31 mouse cellular contexts compared by ENCODE assay signal in the genomic region with DNA sequence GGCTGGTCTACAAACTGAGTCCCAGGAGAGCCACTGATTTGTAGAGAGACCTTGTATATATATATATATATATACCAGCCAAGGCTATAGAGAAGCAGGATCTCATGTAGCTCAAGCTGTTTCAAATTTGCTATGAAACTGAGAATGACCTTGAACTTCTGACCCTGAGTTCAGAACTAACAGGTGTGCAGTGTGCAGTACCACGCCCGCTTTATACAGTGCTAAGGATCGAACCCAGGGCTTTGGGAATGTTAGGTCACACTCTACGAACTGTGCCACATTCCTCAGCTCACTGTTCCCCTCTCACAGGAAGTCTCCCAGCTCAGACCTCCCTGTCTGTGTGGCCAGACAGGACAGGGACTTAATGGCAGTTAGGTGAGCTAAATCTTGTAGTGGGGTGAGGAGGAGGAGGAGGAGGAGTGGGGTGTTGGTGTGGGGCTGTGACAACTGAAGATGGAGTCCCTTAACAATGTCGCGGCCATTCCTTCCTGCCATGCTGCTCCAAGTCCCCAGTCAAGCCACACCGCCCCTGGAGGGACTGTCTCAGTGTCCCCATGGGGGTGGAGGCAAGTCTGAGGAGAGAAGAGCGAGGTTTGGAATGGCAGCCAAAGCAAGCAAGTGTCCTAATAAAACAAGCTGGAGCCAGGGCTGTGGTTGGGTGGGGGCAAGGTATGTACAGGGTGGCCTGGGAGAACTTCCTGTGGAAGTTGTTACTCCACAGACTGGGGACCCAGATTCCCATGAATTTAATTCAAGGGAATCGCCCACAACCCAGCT. TPM values are rescaled to one million over a fixed set of nuclear protein-coding genes. Genes with fewer than 3 reads are reported as not detected.
DNase-seq lines count a peak whose midpoint lies in the region; ATAC-seq and TF ChIP-seq lines count a peak whose summit lies in the region.
"Had no signal": no experiment of that assay in that cellular context is flagged by ENCODE, and none has a peak within 500 bp of the region (broad histone marks: within the 10 kb centered on the region; RNA-seq: fewer than 3 reads in every experiment).

No protein-coding gene starts in this region.

- dilution Hi-C loops in CH12.LX (cut with MboI; ENCODE audit: extremely low pct_ligation_motif_present, extremely low pct_unique_long_range_greater_than_20kb, low sequenced_read_pairs): no loop called here

- H3K4me2 ChIP-seq in CH12.LX (ENCODE audit: insufficient read depth, low read depth, poor library complexity, severe bottlenecking): no peak overlapping the region
- peak overlapping the region; percentile 7 for H3K4me2 ChIP-seq in liver, embryonic 11.5 days
- H3K4me2 ChIP-seq in liver, embryonic 16.5 days (ENCODE audit: low read depth, low read length): peak overlapping the region; percentile 50; the same call in 1 of the 2 replicates
- H3K4me2 ChIP-seq in kidney, embryonic 15.5 days: no peak overlapping the region
- H3K4me2 ChIP-seq: embryonic facial prominence, embryonic 12.5 days; forebrain, embryonic 13.5 days; limb, embryonic 15.5 days; lung, embryonic 15.5 days; midbrain, embryonic 12.5 days; neural tube, embryonic 13.5 days had no signal

- TF ChIP-seq POLR2A in CH12.LX (IDR thresholded peaks at IDR 0.05; ENCODE audit: low read depth, low read length): no peak

- peak; percentile 85 for DNase-seq in heart, adult 11 months
- DNase-seq in heart, adult 8-10 months (ENCODE audit: low spot score): no peak
- DNase-seq in CH12.LX (ENCODE audit: extremely low read depth): no peak
- no peak for DNase-seq in liver, embryonic 11.5 days (ENCODE audit: low spot score)
- DNase-seq in lung, postnatal 10 days: no peak
- DNase-seq: adrenal gland, adult 8-10 months; cerebellum, adult 9-10 months; cerebellum, postnatal 36 days; embryo, embryonic 11 days; gastrocnemius, postnatal 10 days; kidney, adult 18-20 months; kidney, postnatal 10 days; layer of hippocampus, postnatal 36 days; lung, postnatal 36 days; right cerebral cortex, postnatal 14 days; thymus, postnatal 4 days had no signal

- no peak overlapping the region for H3K27ac ChIP-seq in CH12.LX (ENCODE audit: insufficient read depth, low read depth)
- no peak overlapping the region for H3K27ac ChIP-seq in liver, embryonic 11.5 days (ENCODE audit: low read depth, low read length)
- H3K27ac ChIP-seq in liver, embryonic 16.5 days (ENCODE audit: low read length): peak overlapping the region; percentile 85
- H3K27ac ChIP-seq in kidney, embryonic 15.5 days: no peak overlapping the region
- H3K27ac ChIP-seq: embryonic facial prominence, embryonic 12.5 days; forebrain, embryonic 13.5 days; limb, embryonic 10.5 days; limb, embryonic 15.5 days; lung, embryonic 15.5 days; midbrain, embryonic 12.5 days; neural tube, embryonic 13.5 days had no signal

- no peaks in the 10 kb centered on the region for H3K79me2 ChIP-seq in CH12.LX (replicated peaks; ENCODE audit: control insufficient read depth, extremely low read depth, insufficient read depth, poor library complexity, severe bottlenecking)

- H3K4me3 ChIP-seq in CH12.LX (replicated peaks in 1 of 3; ENCODE audit: low read depth in 2 of 3, low read length in 2 of 3, poor library complexity in 1 of 3): no peak overlapping the region
- H3K4me3 ChIP-seq in liver, embryonic 11.5 days (ENCODE audit: low read depth, low read length): no peak overlapping the region
- H3K4me3 ChIP-seq in liver, embryonic 16.5 days (ENCODE audit: low read depth, low read length): no peak overlapping the region
- no peak overlapping the region for H3K4me3 ChIP-seq in kidney, embryonic 15.5 days (replicated peaks)
- H3K4me3 ChIP-seq: embryonic facial prominence, embryonic 12.5 days; forebrain, embryonic 13.5 days; limb, embryonic 10.5 days; limb, embryonic 15.5 days; lung, embryonic 15.5 days; midbrain, embryonic 12.5 days; neural tube, embryonic 13.5 days had no signal

- 65% methylated on average over 9 of the region's 9 CpGs for WGBS in liver, embryonic 11.5 days
- 64% methylated on average over 9 of the region's 9 CpGs for WGBS in liver, embryonic 16.5 days (ENCODE audit: insufficient replicate concordance)
- 67% methylated on average over 9 of the region's 9 CpGs for WGBS in kidney, embryonic 15.5 days

- in situ Hi-C loops in CH12.LX (cut with MboI; ENCODE audit: low pct_ligation_motif_present, low pct_unique_long_range_greater_than_20kb, low sequenced_read_pairs): no loop called here

- peaks cover 70% of the 10 kb centered on the region for H3K27me3 ChIP-seq in CH12.LX (replicated peaks)
- H3K27me3 ChIP-seq in liver, embryonic 11.5 days (replicated peaks; ENCODE audit: control insufficient read depth, insufficient read depth, low read length): peaks cover 17% of the 10 kb centered on the region
- H3K27me3 ChIP-seq in liver, embryonic 16.5 days (ENCODE audit: control insufficient read depth, insufficient read depth, low read depth, low read length): no peaks in the 10 kb centered on the region
- peaks cover 7% of the 10 kb centered on the region for H3K27me3 ChIP-seq in kidney, embryonic 15.5 days
- H3K27me3 ChIP-seq: forebrain, embryonic 13.5 days; lung, embryonic 15.5 days had no signal

- no peak for ATAC-seq in liver, embryonic 11.5 days (replicated peaks; ENCODE audit: low FRiP score)
- no peak for ATAC-seq in liver, embryonic 16.5 days (ENCODE audit: low read depth)
- ATAC-seq in kidney, embryonic 15.5 days (replicated peaks; ENCODE audit: low FRiP score): no peak
- ATAC-seq: forebrain, embryonic 13.5 days; hindbrain, embryonic 16.5 days had no signal

- no peak for TF ChIP-seq RAD21 in CH12.LX (IDR thresholded peaks at IDR 0.05; ENCODE audit: low read depth, low read length)

- H3K9me3 ChIP-seq in CH12.LX (replicated peaks; ENCODE audit: low read length): no peaks in the 10 kb centered on the region
- no peaks in the 10 kb centered on the region for H3K9me3 ChIP-seq in liver, embryonic 11.5 days (ENCODE audit: control insufficient read depth, low read length)
- H3K9me3 ChIP-seq in liver, embryonic 16.5 days (replicated peaks; ENCODE audit: control insufficient read depth, low read length): no peaks in the 10 kb centered on the region
- H3K9me3 ChIP-seq in kidney, embryonic 15.5 days (replicated peaks): no peaks in the 10 kb centered on the region
- H3K9me3 ChIP-seq: embryonic facial prominence, embryonic 12.5 days; forebrain, embryonic 13.5 days; limb, embryonic 10.5 days; limb, embryonic 15.5 days; lung, embryonic 15.5 days; midbrain, embryonic 12.5 days; neural tube, embryonic 13.5 days had no signal

- no peaks in the 10 kb centered on the region for H3K36me3 ChIP-seq in CH12.LX (replicated peaks in 1 of 2; ENCODE audit: control insufficient read depth in 1 of 2, insufficient read depth in 1 of 2, low read length in 1 of 2)
- H3K36me3 ChIP-seq in liver, embryonic 11.5 days (ENCODE audit: control insufficient read depth, insufficient read depth, low read length): no peaks in the 10 kb centered on the region
- H3K36me3 ChIP-seq in liver, embryonic 16.5 days (ENCODE audit: control insufficient read depth, insufficient read depth): peaks cover 5% of the 10 kb centered on the region; the same call in 1 of the 2 replicates
- H3K36me3 ChIP-seq in kidney, embryonic 15.5 days: no peaks in the 10 kb centered on the region
- H3K36me3 ChIP-seq: embryonic facial prominence, embryonic 12.5 days; limb, embryonic 10.5 days; limb, embryonic 15.5 days; lung, embryonic 15.5 days; midbrain, embryonic 12.5 days; neural tube, embryonic 13.5 days had no signal

- no peak overlapping the region for H3K9ac ChIP-seq in CH12.LX (ENCODE audit: insufficient read depth, low read depth)
- peak overlapping the region; percentile 36; the same call in 1 of the 2 replicates for H3K9ac ChIP-seq in liver, embryonic 11.5 days (ENCODE audit: low read depth, low read length)
- peak overlapping the region; percentile 66 for H3K9ac ChIP-seq in liver, embryonic 16.5 days (ENCODE audit: low read depth, low read length)
- no peak overlapping the region for H3K9ac ChIP-seq in kidney, embryonic 15.5 days
- H3K9ac ChIP-seq: embryonic facial prominence, embryonic 12.5 days; forebrain, embryonic 13.5 days; limb, embryonic 15.5 days; lung, embryonic 15.5 days; midbrain, embryonic 12.5 days; neural tube, embryonic 13.5 days had no signal

- TF ChIP-seq CTCF in CH12.LX (conservative IDR thresholded peaks at IDR 0.05 in 1 of 2, IDR thresholded peaks at IDR 0.05 in 1 of 2; ENCODE audit: low read depth in 2 of 2, low read length in 2 of 2): no peak

- peaks cover 45 to 76% of the 10 kb centered on the region in 2 experiments for H3K4me1 ChIP-seq in CH12.LX (ENCODE audit: control insufficient read depth in 1 of 2, insufficient read depth in 2 of 2)
- H3K4me1 ChIP-seq in liver, embryonic 11.5 days (replicated peaks; ENCODE audit: control insufficient read depth, insufficient read depth, low read length): peaks cover 32% of the 10 kb centered on the region
- peaks cover 64% of the 10 kb centered on the region for H3K4me1 ChIP-seq in liver, embryonic 16.5 days (ENCODE audit: control insufficient read depth, low read depth, low read length)
- peaks cover 7% of the 10 kb centered on the region; the same call in 1 of the 2 replicates for H3K4me1 ChIP-seq in kidney, embryonic 15.5 days
- H3K4me1 ChIP-seq: embryonic facial prominence, embryonic 12.5 days; forebrain, embryonic 13.5 days; limb, embryonic 15.5 days; lung, embryonic 15.5 days; midbrain, embryonic 12.5 days; neural tube, embryonic 13.5 days had no signal

- peak; percentile 13 for TF ChIP-seq EP300 in CH12.LX (IDR thresholded peaks at IDR 0.05; ENCODE audit: low read length)

RNA-seq across cellular contexts. Expression of gene Slc4a1, which starts 1.7 kb away (rescaled TPM):
- 1 to 10 TPM in 2 of 4 experiments, under 1 TPM in 2; 0.19 to 4.5 (median 1.5) TPM for total RNA-seq in heart, adult 8-10 months (2022)
- total RNA-seq in CH12.LX (2012; rRNA removed) (0.08 TPM in 1 of 2 replicates, not detected in the other), CH12.LX (2014; rRNA removed) (0.04 TPM in 1 of 2 replicates, not detected in the other)
- not detected in 2 replicates for polyA plus RNA-seq in CH12.LX (2012; ENCODE audit: insufficient read length, low read depth)
- 191 and 229 TPM in 2 replicates for polyA plus RNA-seq in liver, embryonic 11.5 days (2014; fragmentation: Nextera tagmentation; extraction: Ambion mirVana)
- 1,073 and 1,144 TPM in 2 replicates for polyA plus RNA-seq in liver, embryonic 16.5 days (2015; fragmentation: Nextera tagmentation; extraction: Ambion mirVana)
- 12.8 and 20.2 TPM in 2 replicates for polyA plus RNA-seq in kidney, embryonic 15.5 days (2015; fragmentation: Nextera tagmentation; extraction: Ambion mirVana)
- polyA plus RNA-seq: small intestine, adult 2 months; testis, adult 2 months had no signal

RNA-seq across cellular contexts. Expression of gene Rundc3a, which starts 25.5 kb away (rescaled TPM):
- total RNA-seq in heart, adult 8-10 months (2022): under 1 TPM in 1 of 4 experiments, not detected in 3; 0.16 TPM
- total RNA-seq in CH12.LX (2012; rRNA removed) (9.0 and 16.3 TPM in 2 replicates), CH12.LX (2014; rRNA removed) (1.3 and 1.4 TPM in 2 replicates)
- polyA plus RNA-seq in CH12.LX (2012; ENCODE audit: insufficient read length, low read depth): 3.3 and 4.8 TPM in 2 replicates
- 1.8 and 2.6 TPM in 2 replicates for polyA plus RNA-seq in liver, embryonic 11.5 days (2014; fragmentation: Nextera tagmentation; extraction: Ambion mirVana)
- 2.1 and 2.2 TPM in 2 replicates for polyA plus RNA-seq in liver, embryonic 16.5 days (2015; fragmentation: Nextera tagmentation; extraction: Ambion mirVana)
- polyA plus RNA-seq in kidney, embryonic 15.5 days (2015; fragmentation: Nextera tagmentation; extraction: Ambion mirVana): 2.5 and 4.9 TPM in 2 replicates
- total RNA-seq: granulocyte monocyte progenitor cell, adult 5-6 weeks; heart, postnatal 25 days; megakaryocyte, adult 5-6 weeks had no signal

RNA-seq across cellular contexts. Expression of gene Slc25a39, which starts 40.1 kb away (rescaled TPM):
- total RNA-seq in heart, adult 8-10 months (2022): 100 to 1,000 TPM; 174 to 204 (median 197) TPM
- total RNA-seq in CH12.LX (2012; rRNA removed) (169 and 199 TPM in 2 replicates), CH12.LX (2014; rRNA removed) (108 and 112 TPM in 2 replicates)
- 198 and 226 TPM in 2 replicates for polyA plus RNA-seq in CH12.LX (2012; ENCODE audit: insufficient read length, low read depth)
- polyA plus RNA-seq in liver, embryonic 11.5 days (2014; fragmentation: Nextera tagmentation; extraction: Ambion mirVana): 282 and 283 TPM in 2 replicates
- 454 and 500 TPM in 2 replicates for polyA plus RNA-seq in liver, embryonic 16.5 days (2015; fragmentation: Nextera tagmentation; extraction: Ambion mirVana)
- 271 and 298 TPM in 2 replicates for polyA plus RNA-seq in kidney, embryonic 15.5 days (2015; fragmentation: Nextera tagmentation; extraction: Ambion mirVana)

RNA-seq across cellular contexts. Expression of gene Ubtf, which starts 48.1 kb away (rescaled TPM):
- 10 to 100 TPM; 48.6 to 59.7 (median 52.1) TPM for total RNA-seq in heart, adult 8-10 months (2022)
- total RNA-seq in CH12.LX (2012; rRNA removed): 126 and 142 TPM in 2 replicates
- 89.9 and 99.8 TPM in 2 replicates for total RNA-seq in CH12.LX (2014; rRNA removed)
- polyA plus RNA-seq in CH12.LX (2012; ENCODE audit: insufficient read length, low read depth): 124 and 149 TPM in 2 replicates
- 104 and 108 TPM in 2 replicates for polyA plus RNA-seq in liver, embryonic 11.5 days (2014; fragmentation: Nextera tagmentation; extraction: Ambion mirVana)
- polyA plus RNA-seq in liver, embryonic 16.5 days (2015; fragmentation: Nextera tagmentation; extraction: Ambion mirVana): 44.5 and 46.4 TPM in 2 replicates
- 95.3 and 100 TPM in 2 replicates for polyA plus RNA-seq in kidney, embryonic 15.5 days (2015; fragmentation: Nextera tagmentation; extraction: Ambion mirVana)

Comparison
In these comparisons a context has a peak if more than half of its experiments do, and no peak if none do; other contexts are left out.
1. H3K4me2 ChIP-seq: peak in liver, embryonic 11.5 days (single experiment) and liver, embryonic 16.5 days (single experiment); none in CH12.LX (single experiment) and kidney, embryonic 15.5 days (single experiment).
2. H3K9ac ChIP-seq: peak in liver, embryonic 11.5 days (single experiment) and liver, embryonic 16.5 days (single experiment); none in CH12.LX (single experiment) and kidney, embryonic 15.5 days (single experiment).
3. RNA of gene Slc4a1, which starts 1.7 kb away (polyA plus RNA-seq): 1,073 to 1,144 TPM in liver, embryonic 16.5 days, 191 to 229 TPM in liver, embryonic 11.5 days and 12.8 to 20.2 TPM in kidney, embryonic 15.5 days; not detected in CH12.LX; every median in the first group is over 10 times any median in the second.